Mouse (Mus musculus): ENCODE results near the gene Gm4858. TPM values are rescaled to one million over a fixed set of nuclear protein-coding genes. Genes with fewer than 3 reads are reported as not detected.

Gene Gm4858
- total and polyA plus RNA-seq, 3 experiments: not detected

DNA sequence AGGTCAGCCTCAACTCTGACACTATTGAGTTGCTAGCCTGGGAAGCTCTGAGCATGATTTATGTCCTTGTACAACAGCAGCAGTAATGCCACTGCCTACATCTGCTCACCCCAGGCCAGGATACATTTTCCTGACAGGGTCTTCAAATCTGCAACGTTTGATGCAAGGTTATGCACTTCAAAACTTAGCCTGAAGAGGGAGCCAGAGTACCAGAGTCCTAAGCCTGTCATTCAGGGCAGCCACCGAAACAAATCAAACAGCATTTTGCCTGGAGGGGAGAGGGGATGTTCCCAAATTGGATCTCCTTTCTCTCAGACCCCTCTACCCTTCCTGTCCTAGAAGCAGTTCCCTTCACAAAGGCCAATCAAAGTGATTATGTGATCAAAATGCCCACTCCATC is 45.9 kb downstream of the Gm4858 start:
- no peak overlapping the region for H3K27ac ChIP-seq (ENCODE audit: insufficient read depth, low read depth)
- peak; percentile 58 for DNase-seq (ENCODE audit: extremely low read depth)
- TF ChIP-seq RAD21 (IDR thresholded peaks at IDR 0.05; ENCODE audit: low read depth, low read length): peak; percentile 58
- peak; percentile 71 to 83 for TF ChIP-seq CTCF (conservative IDR thresholded peaks at IDR 0.05 in 1 of 2, IDR thresholded peaks at IDR 0.05 in 1 of 2; ENCODE audit: low read depth in 2 of 2, low read length in 2 of 2)
- no peak for TF ChIP-seq ELF1 (IDR thresholded peaks at IDR 0.05; ENCODE audit: low read depth, low read length)
- in situ Hi-C loops (cut with MboI; ENCODE audit: low pct_ligation_motif_present, low pct_unique_long_range_greater_than_20kb, low sequenced_read_pairs) (loop anchor here (25.0 kb wide), 2 partner anchors 198 to 498 kb away; partner anchors contain the start of gene Hrnr), dilution Hi-C loops (cut with MboI; ENCODE audit: extremely low pct_ligation_motif_present, extremely low pct_unique_long_range_greater_than_20kb, low sequenced_read_pairs) (no loop called here)
- H3K9ac ChIP-seq (ENCODE audit: insufficient read depth, low read depth): no peak overlapping the region
- H3K4me1 ChIP-seq (ENCODE audit: control insufficient read depth in 1 of 2, insufficient read depth in 2 of 2): no peaks in the 10 kb centered on the region
- H3K9me3 ChIP-seq (replicated peaks; ENCODE audit: low read length): no peaks in the 10 kb centered on the region
- no peaks in the 10 kb centered on the region for H3K36me3 ChIP-seq (replicated peaks in 1 of 2; ENCODE audit: control insufficient read depth in 1 of 2, insufficient read depth in 1 of 2, low read length in 1 of 2)
- no peaks in the 10 kb centered on the region for H3K79me2 ChIP-seq (replicated peaks; ENCODE audit: control insufficient read depth, extremely low read depth, insufficient read depth, poor library complexity, severe bottlenecking)
- H3K4me2 ChIP-seq (ENCODE audit: insufficient read depth, low read depth, poor library complexity, severe bottlenecking): no peak overlapping the region
- no peak overlapping the region for H3K4me3 ChIP-seq (replicated peaks in 1 of 3; ENCODE audit: low read depth in 2 of 3, low read length in 2 of 3, poor library complexity in 1 of 3)
- H3K27me3 ChIP-seq (replicated peaks): no peaks in the 10 kb centered on the region

DNA sequence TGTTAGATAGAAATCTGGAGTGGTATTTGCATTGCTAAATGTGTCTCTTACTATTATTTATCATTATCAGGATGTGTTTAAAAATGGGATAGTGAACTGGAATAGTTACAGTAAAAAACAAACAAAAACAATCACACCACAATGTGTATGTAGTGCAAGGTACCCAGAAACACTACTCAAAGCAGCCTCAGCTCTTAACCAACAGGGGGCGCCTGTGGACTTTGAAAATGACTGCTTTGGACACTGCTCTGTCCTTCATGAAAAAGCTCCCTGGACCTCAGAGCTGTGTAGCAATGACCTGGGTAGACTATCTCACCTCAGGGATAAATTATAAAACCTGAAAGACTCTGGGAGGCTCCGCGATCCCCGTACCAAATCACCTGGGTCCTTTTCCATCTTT is 50.5 kb downstream of the Gm4858 start:
- dilution Hi-C loops (cut with MboI; ENCODE audit: extremely low pct_ligation_motif_present, extremely low pct_unique_long_range_greater_than_20kb, low sequenced_read_pairs): no loop called here
- Histone ChIP-seq H3K27ac (ENCODE audit: insufficient read depth, low read depth) (no peak overlapping the region), H3K4me1 (ENCODE audit: control insufficient read depth in 1 of 2, insufficient read depth in 2 of 2) (peaks cover 0 to 8% of the 10 kb centered on the region in 2 experiments; a peak in 1 of 4 replicates), H3K36me3 (replicated peaks in 1 of 2; ENCODE audit: control insufficient read depth in 1 of 2, insufficient read depth in 1 of 2, low read length in 1 of 2) (no peaks in the 10 kb centered on the region), H3K79me2 (replicated peaks; ENCODE audit: control insufficient read depth, extremely low read depth, insufficient read depth, poor library complexity, severe bottlenecking) (no peaks in the 10 kb centered on the region), H3K9ac (ENCODE audit: insufficient read depth, low read depth) (no peak overlapping the region), H3K4me2 (ENCODE audit: insufficient read depth, low read depth, poor library complexity, severe bottlenecking) (no peak overlapping the region), H3K27me3 (replicated peaks) (no peaks in the 10 kb centered on the region), H3K4me3 (replicated peaks in 1 of 3; ENCODE audit: low read depth in 2 of 3, low read length in 2 of 3, poor library complexity in 1 of 3) (no peak overlapping the region), H3K9me3 (replicated peaks; ENCODE audit: low read length) (no peaks in the 10 kb centered on the region)
- DNase-seq (ENCODE audit: extremely low read depth): peak; percentile 28
- TF ChIP-seq RAD21 (IDR thresholded peaks at IDR 0.05; ENCODE audit: low read depth, low read length) (peak; percentile 50), MAFK (IDR thresholded peaks at IDR 0.05; ENCODE audit: insufficient replicate concordance, low read length) (no peak), SMC3 (IDR thresholded peaks at IDR 0.05; ENCODE audit: low read depth, low read length) (peak; percentile 33; the same call in 1 of the 2 replicates), KAT2A (IDR thresholded peaks at IDR 0.05; ENCODE audit: insufficient replicate concordance, low read length) (no peak), CTCF (conservative IDR thresholded peaks at IDR 0.05 in 1 of 2, IDR thresholded peaks at IDR 0.05 in 1 of 2; ENCODE audit: low read depth in 2 of 2, low read length in 2 of 2) (peak; percentile 38 to 71; a peak in 3 of 4 replicates), CHD2 (IDR thresholded peaks at IDR 0.05; ENCODE audit: low read length) (no peak)
- in situ Hi-C loops (cut with MboI; ENCODE audit: low pct_ligation_motif_present, low pct_unique_long_range_greater_than_20kb, low sequenced_read_pairs): loop anchor here (25.0 kb wide), 2 partner anchors 193 to 493 kb away; partner anchors contain the start of gene Hrnr

Other genes starting within 250 kb of the Gm4858 start
- not detected in 2 replicates for gene Kprp, start 241.6 kb upstream of the Gm4858 start, total RNA-seq (2012; rRNA removed)
- gene Kprp, start 241.6 kb upstream of the Gm4858 start, total RNA-seq (2014; rRNA removed): not detected in 2 replicates
- gene Kprp, start 241.6 kb upstream of the Gm4858 start, polyA plus RNA-seq (2012; ENCODE audit: insufficient read length, low read depth): not detected in 2 replicates
- gene Lce1l, start 217.5 kb upstream of the Gm4858 start, total RNA-seq (2012; rRNA removed): not detected in 2 replicates
- not detected in 2 replicates for gene Lce1l, start 217.5 kb upstream of the Gm4858 start, total RNA-seq (2014; rRNA removed)
- gene Lce1l, start 217.5 kb upstream of the Gm4858 start, polyA plus RNA-seq (2012; ENCODE audit: insufficient read length, low read depth): not detected in 2 replicates
- gene 2310050C09Rik, start 198.6 kb upstream of the Gm4858 start, total RNA-seq (2012; rRNA removed): not detected in 2 replicates
- gene 2310050C09Rik, start 198.6 kb upstream of the Gm4858 start, total RNA-seq (2014; rRNA removed): not detected in 2 replicates
- not detected in 2 replicates for gene 2310050C09Rik, start 198.6 kb upstream of the Gm4858 start, polyA plus RNA-seq (2012; ENCODE audit: insufficient read length, low read depth)
- not detected in 2 replicates for gene Lce3a, start 142.6 kb upstream of the Gm4858 start, total RNA-seq (2012; rRNA removed)
- gene Lce3a, start 142.6 kb upstream of the Gm4858 start, total RNA-seq (2014; rRNA removed): not detected in 2 replicates
- not detected in 2 replicates for gene Lce3a, start 142.6 kb upstream of the Gm4858 start, polyA plus RNA-seq (2012; ENCODE audit: insufficient read length, low read depth)
- gene Lce3b, start 135.8 kb upstream of the Gm4858 start, total RNA-seq (2012; rRNA removed): not detected in 2 replicates
- gene Lce3b, start 135.8 kb upstream of the Gm4858 start, total RNA-seq (2014; rRNA removed): not detected in 2 replicates
- gene Lce3b, start 135.8 kb upstream of the Gm4858 start, polyA plus RNA-seq (2012; ENCODE audit: insufficient read length, low read depth): not detected in 2 replicates
- gene Lce3c, start 124.3 kb upstream of the Gm4858 start, total RNA-seq (2012; rRNA removed): not detected in 2 replicates
- gene Lce3c, start 124.3 kb upstream of the Gm4858 start, total RNA-seq (2014; rRNA removed): not detected in 2 replicates
- not detected in 2 replicates for gene Lce3c, start 124.3 kb upstream of the Gm4858 start, polyA plus RNA-seq (2012; ENCODE audit: insufficient read length, low read depth)
- not detected in 2 replicates for gene Lce3d, start 111.4 kb upstream of the Gm4858 start, total RNA-seq (2012; rRNA removed)
- gene Lce3d, start 111.4 kb upstream of the Gm4858 start, total RNA-seq (2014; rRNA removed): not detected in 2 replicates
- gene Lce3d, start 111.4 kb upstream of the Gm4858 start, polyA plus RNA-seq (2012; ENCODE audit: insufficient read length, low read depth): not detected in 2 replicates
- not detected in 2 replicates for gene Lce3e, start 101.8 kb upstream of the Gm4858 start, total RNA-seq (2012; rRNA removed)
- not detected in 2 replicates for gene Lce3e, start 101.8 kb upstream of the Gm4858 start, total RNA-seq (2014; rRNA removed)
- gene Lce3e, start 101.8 kb upstream of the Gm4858 start, polyA plus RNA-seq (2012; ENCODE audit: insufficient read length, low read depth): not detected in 2 replicates
- not detected in 2 replicates for gene Lce3f, start 76.6 kb upstream of the Gm4858 start, total RNA-seq (2012; rRNA removed)
- not detected in 2 replicates for gene Lce3f, start 76.6 kb upstream of the Gm4858 start, total RNA-seq (2014; rRNA removed)
- gene Lce3f, start 76.6 kb upstream of the Gm4858 start, polyA plus RNA-seq (2012; ENCODE audit: insufficient read length, low read depth): not detected in 2 replicates
- not detected in 2 replicates for gene Crct1, start 53.1 kb upstream of the Gm4858 start, total RNA-seq (2012; rRNA removed)
- not detected in 2 replicates for gene Crct1, start 53.1 kb upstream of the Gm4858 start, total RNA-seq (2014; rRNA removed)
- gene Crct1, start 53.1 kb upstream of the Gm4858 start, polyA plus RNA-seq (2012; ENCODE audit: insufficient read length, low read depth): not detected in 2 replicates
- not detected in 2 replicates for gene Lce1m, start 49.8 kb upstream of the Gm4858 start, total RNA-seq (2012; rRNA removed)
- not detected in 2 replicates for gene Lce1m, start 49.8 kb upstream of the Gm4858 start, total RNA-seq (2014; rRNA removed)
- not detected in 2 replicates for gene Lce1m, start 49.8 kb upstream of the Gm4858 start, polyA plus RNA-seq (2012; ENCODE audit: insufficient read length, low read depth)
- not detected in 2 replicates for gene Crnn, start 76.0 kb downstream of the Gm4858 start, total RNA-seq (2012; rRNA removed)
- not detected in 2 replicates for gene Crnn, start 76.0 kb downstream of the Gm4858 start, total RNA-seq (2014; rRNA removed)
- gene Crnn, start 76.0 kb downstream of the Gm4858 start, polyA plus RNA-seq (2012; ENCODE audit: insufficient read length, low read depth): not detected in 2 replicates
- gene Flg2, start 128.5 kb downstream of the Gm4858 start, total RNA-seq (2012; rRNA removed): not detected in 2 replicates
- not detected in 2 replicates for gene Flg2, start 128.5 kb downstream of the Gm4858 start, total RNA-seq (2014; rRNA removed)
- not detected in 2 replicates for gene Flg2, start 128.5 kb downstream of the Gm4858 start, polyA plus RNA-seq (2012; ENCODE audit: insufficient read length, low read depth)
- gene Flg, start 204.7 kb downstream of the Gm4858 start, total RNA-seq (2012; rRNA removed): not detected in 2 replicates
- gene Flg, start 204.7 kb downstream of the Gm4858 start, total RNA-seq (2014; rRNA removed): not detected in 2 replicates
- gene Flg, start 204.7 kb downstream of the Gm4858 start, polyA plus RNA-seq (2012; ENCODE audit: insufficient read length, low read depth): not detected in 2 replicates

Data from CH12.LX (cell line).